Mouse (Mus musculus) left cerebral cortex, postnatal 36 days (tissue): ENCODE data around the gene Cradd. TPM values are rescaled to one million over a fixed set of nuclear protein-coding genes. Genes with fewer than 3 reads are reported as not detected.

ENCODE experiments used
- DNase-seq, 2 experiments: peaks; one replicate each; pipeline ENCODE4 v3.0.0; 2021 to 2022; ENCODE audit warnings: low spot score in 2 of 2, mixed read lengths in 1 of 2
- intact Hi-C: fragments of 180-260 bp; cut with DNase I; formaldehyde crosslinking; loops from one replicate; pipeline ENCODE4 v1.15.1; 2025
- total RNA-seq, 2 experiments: library from RNA; stranded (reverse); gene quantifications; 2 replicates each; pipeline ENCODE4 v1.2.3; 2021

Gene Cradd
- total RNA-seq, 2 experiments from 2014 or later: 4.8 to 7.7 TPM

DNA sequence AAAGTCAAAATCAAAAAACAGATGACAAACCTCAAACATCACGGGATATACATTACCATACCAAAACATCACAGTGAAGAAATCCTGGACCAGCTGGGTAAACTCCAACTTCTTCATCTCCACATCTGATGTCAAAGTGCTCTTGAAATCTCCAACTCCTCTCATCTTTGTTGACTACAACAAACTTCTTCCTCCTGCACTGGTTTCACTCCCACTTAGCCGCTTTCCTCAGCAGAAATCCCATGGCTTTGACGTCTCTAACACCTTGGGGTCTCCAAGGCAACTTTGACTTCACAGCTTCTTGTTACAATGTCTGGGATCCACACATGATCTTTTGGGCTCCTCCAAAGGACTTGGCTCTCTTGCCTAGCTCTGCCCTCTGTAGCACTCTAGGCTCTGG lies 175.3 kb downstream of the Cradd start:
- DNase-seq: no peak
- intact Hi-C loops: no loop called here

DNA sequence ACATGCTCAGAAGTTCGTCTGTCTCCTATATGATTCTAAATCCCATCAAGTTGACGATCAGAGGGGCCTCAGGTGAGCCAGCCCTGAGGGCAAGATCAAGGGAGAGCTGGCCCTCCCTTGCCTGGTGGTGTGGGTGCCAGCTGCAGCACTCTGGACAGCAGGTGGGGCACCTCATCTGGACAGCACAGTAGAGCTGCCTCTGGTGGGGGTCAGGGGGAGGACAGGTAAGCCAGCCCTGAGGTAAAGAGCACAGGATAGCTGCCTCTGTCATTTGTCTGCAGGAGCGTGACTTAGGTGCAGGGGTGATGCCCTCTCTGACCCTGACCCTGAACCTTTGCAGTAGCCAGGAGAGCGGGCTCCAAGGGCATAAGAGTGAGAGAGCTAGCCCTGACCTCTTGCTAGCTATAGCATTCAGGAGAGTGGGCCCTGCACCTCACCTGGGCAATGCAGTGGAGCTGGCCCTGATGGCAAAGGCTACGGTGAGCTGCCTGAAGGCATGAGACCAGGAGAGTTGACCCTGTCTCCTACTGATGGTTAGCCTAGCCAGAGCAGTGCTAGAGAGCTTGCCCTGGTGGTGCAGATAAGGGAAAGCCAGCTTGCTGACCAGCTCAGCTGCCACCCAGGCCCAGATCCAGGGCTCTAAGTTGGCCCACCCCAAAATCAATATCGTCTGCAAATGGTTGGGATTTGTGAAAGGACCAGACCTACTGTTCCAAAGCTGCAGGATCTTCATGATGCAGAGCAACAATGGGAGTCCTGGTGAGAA lies 176.6 kb downstream of the Cradd start:
- intact Hi-C loops: no loop called here
- no peak for DNase-seq

DNA sequence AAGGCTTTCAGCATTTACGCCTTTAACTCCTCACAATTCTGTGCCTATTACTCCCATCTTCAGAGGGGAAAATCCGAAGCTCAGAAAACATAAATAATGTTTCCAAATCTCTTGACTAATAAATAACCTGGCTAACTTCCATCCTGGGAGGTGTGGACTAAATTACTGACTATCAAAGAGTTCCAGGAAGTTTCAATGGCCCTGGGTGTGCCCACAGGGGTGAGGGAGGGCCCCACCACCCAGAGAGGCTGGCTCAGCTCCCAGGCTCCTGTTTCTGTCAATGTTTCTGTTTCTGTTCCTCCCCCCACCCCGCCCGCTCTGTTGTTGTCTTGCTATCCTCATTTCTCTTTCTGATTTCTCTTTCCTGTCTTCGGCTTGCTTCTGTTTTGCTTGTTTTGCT lies 177.4 kb downstream of the Cradd start:
- DNase-seq: no peak
- intact Hi-C loops: no loop called here

DNA sequence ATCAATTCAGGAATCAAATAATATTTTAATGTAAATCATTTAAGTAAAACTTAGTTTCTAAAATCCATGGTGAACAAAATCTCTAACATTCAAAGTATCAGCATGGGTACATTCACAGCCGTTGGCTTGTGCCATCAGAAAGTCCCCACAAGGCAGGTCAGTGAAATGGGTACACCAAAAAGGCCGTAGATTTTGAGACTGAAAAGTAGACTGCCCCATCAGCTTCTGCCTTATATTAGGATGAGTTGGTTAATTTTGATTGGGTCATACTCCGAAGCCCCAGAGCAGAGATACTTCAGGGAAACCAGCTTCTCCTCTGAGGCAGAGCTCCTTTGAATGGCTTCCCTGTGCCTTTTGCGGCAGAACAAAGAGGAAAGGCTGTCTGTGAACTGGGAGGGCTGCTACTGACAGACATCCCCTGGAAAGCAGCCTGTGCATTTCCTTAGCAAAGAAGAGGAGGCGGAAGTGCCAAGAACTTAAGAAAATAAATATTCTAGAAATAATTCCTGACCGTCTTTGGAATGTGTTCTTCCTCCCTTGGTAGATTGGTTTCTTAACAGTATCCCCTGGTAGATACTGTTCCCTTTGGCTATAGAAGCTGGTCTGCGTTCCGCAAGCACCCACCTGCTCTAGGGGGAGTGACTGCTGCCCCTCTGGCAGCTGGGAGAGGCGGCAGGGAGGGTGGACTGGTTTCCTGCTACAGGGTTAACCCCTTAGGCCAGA lies 178.6 kb downstream of the Cradd start:
- intact Hi-C loops: no loop called here
- DNase-seq: no peak

GRCm38 (mm10) chr10:95144414-95145130 lies 179.4 kb downstream of the Cradd start:
- intact Hi-C loops: no loop called here
- no peak for DNase-seq

DNA sequence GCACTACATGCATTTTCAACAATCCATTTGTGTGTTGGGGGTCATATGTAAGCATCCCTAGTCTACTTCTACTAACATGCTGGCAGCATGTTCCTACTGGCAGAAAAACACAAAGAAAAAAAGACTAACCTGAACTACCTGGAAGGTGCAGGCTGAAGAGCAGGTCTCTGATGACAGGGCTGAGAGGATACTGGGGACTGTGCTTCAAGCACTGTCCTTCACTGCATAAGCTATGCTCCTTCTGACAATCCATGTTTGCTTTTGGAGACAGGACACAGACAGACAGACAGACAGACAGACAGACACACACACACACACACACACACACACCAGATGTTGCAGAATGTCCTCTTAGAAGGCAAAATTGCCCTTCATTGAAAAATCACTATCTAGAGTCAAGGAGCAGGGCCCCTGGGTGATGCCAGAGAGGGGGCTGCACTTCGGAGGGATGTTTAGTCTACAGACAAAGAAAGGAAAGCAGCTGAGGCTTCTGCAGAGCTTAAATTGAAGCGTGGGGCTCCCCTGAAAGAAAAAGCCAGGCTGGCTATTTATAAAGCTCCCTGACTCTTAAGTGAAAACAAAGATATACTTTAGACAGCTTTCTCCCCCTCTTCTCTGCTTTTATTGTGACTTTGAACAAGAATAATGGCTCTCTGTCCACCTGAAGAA lies 180.4 kb downstream of the Cradd start:
- no peak for DNase-seq
- intact Hi-C loops: no loop called here

DNA sequence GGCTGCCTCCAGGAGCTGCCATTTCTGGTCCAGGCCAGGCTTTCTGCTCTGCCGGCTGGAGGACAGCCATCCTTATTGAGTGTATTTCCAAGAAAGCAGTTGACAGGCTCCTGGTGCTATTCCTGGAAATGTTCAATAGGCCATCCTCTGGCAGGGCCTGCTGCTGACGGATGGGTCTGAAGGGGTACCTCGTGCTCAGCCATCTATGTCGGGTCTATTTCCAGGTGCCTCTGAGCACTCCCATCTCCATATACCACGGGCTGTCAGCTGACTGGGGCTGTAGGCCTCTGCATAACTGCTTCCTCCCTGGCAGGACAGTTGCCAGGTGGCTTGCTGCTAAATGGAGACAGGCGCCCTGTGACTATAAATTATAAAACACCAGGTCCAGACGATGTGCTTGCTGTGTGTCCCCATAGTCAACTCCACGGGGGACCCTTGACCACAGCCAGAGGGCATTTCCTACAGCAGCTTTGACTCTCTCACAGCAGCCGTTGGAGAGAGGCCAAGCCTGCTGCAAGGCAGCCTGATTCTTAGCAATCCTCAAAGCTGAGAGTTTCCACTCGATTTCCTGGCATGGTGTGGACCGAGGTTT lies 181.0 kb downstream of the Cradd start:
- DNase-seq: peak; percentile 67 to 71
- intact Hi-C loops: no loop called here

- intact Hi-C loops: no loop called here
- no peak for DNase-seq
Measured at GRCm38 (mm10) chr10:95141075-95141474, 182.9 kb downstream of the Cradd start.

DNA sequence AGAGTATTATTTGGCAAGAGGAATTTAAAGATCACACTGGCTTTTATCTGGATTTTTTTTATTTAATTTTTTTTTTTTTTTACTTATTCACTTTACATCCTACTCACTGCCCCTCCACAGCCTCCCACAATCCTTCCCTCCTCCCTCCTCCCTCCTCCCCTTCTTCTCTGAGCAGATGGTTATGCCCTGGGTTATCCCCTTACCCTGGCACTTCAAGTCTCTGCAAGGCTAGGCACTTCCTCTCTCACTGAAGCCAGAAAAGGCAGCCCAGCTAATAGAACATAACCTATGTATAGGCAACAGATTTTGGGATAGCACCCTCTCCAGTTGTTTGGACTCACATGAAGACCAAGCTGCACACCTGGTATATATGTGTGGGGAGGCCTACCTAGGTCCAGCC lies 183.7 kb downstream of the Cradd start:
- intact Hi-C loops: no loop called here
- DNase-seq: no peak

GRCm38 (mm10) chr10:95139645-95140044 lies 184.3 kb downstream of the Cradd start:
- intact Hi-C loops: no loop called here
- DNase-seq: no peak

- DNase-seq: no peak
- intact Hi-C loops: no loop called here
Measured at GRCm38 (mm10) chr10:95133057-95133456, 190.9 kb downstream of the Cradd start.

Other genes with a start within 250 kb of the Cradd start
- gene Socs2, start 93.0 kb upstream of the Cradd start, total RNA-seq: 10 to 100 TPM; 26.5 to 38.5 TPM
- gene Mrpl42, start 177.8 kb upstream of the Cradd start, total RNA-seq: 10 to 100 TPM; 68.7 to 80.4 TPM
- 100 to 1,000 TPM; 191 to 196 TPM for gene Ube2n, start 191.0 kb upstream of the Cradd start, total RNA-seq
- 100 to 1,000 TPM; 133 to 170 TPM for gene Nudt4, start 240.0 kb upstream of the Cradd start, total RNA-seq